Mouse (Mus musculus) embryonic facial prominence, embryonic 14.5 days (tissue): ENCODE measurements at regions not wholly inside any gene's neighbourhood (a gene's known extent, or its start where the extent isn't known, plus 50 kb on each side); places are given as distances from the start of the nearest gene placed in this dataset.

Experiments
- ATAC-seq: fragments of 200-750 bp; cut with Nextera tagmentation; 2 replicates; pipeline ENCODE4 v1.8.0; 2017; ENCODE audit warnings: low read depth, moderate number of reproducible peaks, moderate TSS enrichment
- DNase-seq: peaks from one replicate; pipeline ENCODE4 v3.0.0-alpha.2; 2015; ENCODE audit warnings: low spot score
- H3K27ac ChIP-seq: fragments of 300-500 bp; sonication (generic); replicated peaks from 2 replicates; pipeline ENCODE4 v1.5.1; 2014; ENCODE audit warnings: low read depth, mild to moderate bottlenecking, low read length, moderate library complexity
- H3K27me3 ChIP-seq: fragments of 300-500 bp; sonication (generic); replicated peaks from 2 replicates; pipeline ENCODE4 v1.6.1; 2014; ENCODE audit warnings: low read length; ENCODE audit not compliant: control insufficient read depth, insufficient read depth
- H3K36me3 ChIP-seq: fragments of 300-500 bp; sonication (generic); 2 replicates; pipeline ENCODE4 v1.6.1; 2014; ENCODE audit warnings: low read length, mixed read lengths; ENCODE audit not compliant: control insufficient read depth, insufficient read depth
- H3K4me1 ChIP-seq: fragments of 300-500 bp; sonication (generic); 2 replicates; pipeline ENCODE4 v1.6.1; 2014; ENCODE audit warnings: antibody characterized with exemption, low read length; ENCODE audit not compliant: control insufficient read depth, insufficient read depth
- H3K4me2 ChIP-seq: fragments of 300-500 bp; sonication (generic); 2 replicates; pipeline ENCODE4 v1.6.1; 2014; ENCODE audit warnings: low read depth, mild to moderate bottlenecking, low read length, moderate library complexity, mixed read lengths
- H3K4me3 ChIP-seq: fragments of 300-500 bp; sonication (generic); 2 replicates; pipeline ENCODE4 v1.5.1; 2014; ENCODE audit warnings: low read depth, mild to moderate bottlenecking, low read length
- H3K9ac ChIP-seq: fragments of 300-500 bp; sonication (generic); 2 replicates; pipeline ENCODE4 v1.6.1; 2014; ENCODE audit warnings: low read depth, mild to moderate bottlenecking, low read length, moderate library complexity, mixed read lengths
- H3K9me3 ChIP-seq: fragments of 300-500 bp; sonication (generic); 2 replicates; pipeline ENCODE4 v1.6.1; 2016; ENCODE audit warnings: low read length; ENCODE audit not compliant: control insufficient read depth
- WGBS: fragments of 180-500 bp; shearing (Covaris S2); extraction: QIAGEN DNeasy Blood & Tissue Kit; methylation state at CpG from one replicate; pipeline ENCODE4 v1.1.7; 2014; 5-methylcytosine and 5-hydroxymethylcytosine counted together

GRCm38 (mm10) chr8:73930344-73930743, 577.0 kb upstream of the Large1 start:
- Histone ChIP-seq H3K4me2 (no peak overlapping the region), H3K36me3 (no peaks in the 10 kb centered on the region), H3K27ac (no peak overlapping the region), H3K9ac (no peak overlapping the region), H3K4me3 (no peak overlapping the region), H3K27me3 (no peaks in the 10 kb centered on the region), H3K9me3 (no peaks in the 10 kb centered on the region), H3K4me1 (no peaks in the 10 kb centered on the region)
- ATAC-seq (no peak), DNase-seq (peak; percentile 1)
- WGBS: 57% methylated on average over 1 of the region's 1 CpGs

- ATAC-seq: no peak
- no peaks in the 10 kb centered on the region for H3K36me3 ChIP-seq
Observed at GRCm38 (mm10) chr8:73925515-73926241, 572.3 kb upstream of the Large1 start.

DNA sequence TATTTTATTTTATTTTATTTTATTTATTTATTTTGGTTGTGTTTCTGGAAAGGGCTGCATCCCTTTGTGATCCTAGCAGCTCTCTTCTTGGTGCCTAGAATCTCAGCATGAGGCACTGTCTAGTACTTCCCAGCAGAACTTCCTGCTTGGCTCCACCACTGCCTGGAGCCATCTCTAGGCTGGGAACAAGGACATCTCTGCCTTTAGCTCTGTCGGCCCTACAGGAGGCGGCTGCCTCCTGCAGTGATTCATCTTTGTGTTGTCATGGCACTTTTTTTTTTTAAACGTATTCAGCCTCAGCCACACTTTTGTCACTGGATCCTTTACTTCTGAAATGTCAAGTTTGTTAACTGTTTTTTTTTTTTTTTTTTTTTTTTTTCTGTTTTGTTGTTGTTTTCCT, 569.8 kb upstream of the Large1 start:
- Histone ChIP-seq H3K36me3 (no peaks in the 10 kb centered on the region), H3K9ac (no peak overlapping the region), H3K27me3 (no peaks in the 10 kb centered on the region), H3K4me3 (no peak overlapping the region), H3K27ac (no peak overlapping the region), H3K9me3 (no peaks in the 10 kb centered on the region), H3K4me1 (no peaks in the 10 kb centered on the region), H3K4me2 (no peak overlapping the region)
- ATAC-seq: no peak
- DNase-seq: no peak
- 24% methylated on average over 3 of the region's 3 CpGs for whole genome bisulfite sequencing

More at GRCm38 (mm10) chr8:73925515-73926241, 572.3 kb upstream of the Large1 start:
- Histone ChIP-seq H3K4me1 (no peaks in the 10 kb centered on the region), H3K27ac (no peak overlapping the region), H3K4me2 (no peak overlapping the region), H3K4me3 (no peak overlapping the region), H3K9ac (no peak overlapping the region), H3K9me3 (no peaks in the 10 kb centered on the region), H3K27me3 (no peaks in the 10 kb centered on the region)
- no peak for DNase-seq

- no peaks in the 10 kb centered on the region for H3K9me3 ChIP-seq
- ATAC-seq (no peak), DNase-seq (no peak)
- H3K27me3 ChIP-seq: no peaks in the 10 kb centered on the region
- no peaks in the 10 kb centered on the region for H3K4me1 ChIP-seq
- WGBS: 83% methylated on average over 2 of the region's 2 CpGs
- no peak overlapping the region for H3K4me2 ChIP-seq
- H3K4me3 ChIP-seq: no peak overlapping the region
- H3K9ac ChIP-seq: no peak overlapping the region
- H3K27ac ChIP-seq: no peak overlapping the region
- H3K36me3 ChIP-seq: no peaks in the 10 kb centered on the region
Observed at GRCm38 (mm10) chr8:73921158-73921557, 567.8 kb upstream of the Large1 start.

GRCm38 (mm10) chr8:73920564-73920963, 567.2 kb upstream of the Large1 start:
- H3K9me3 ChIP-seq: no peaks in the 10 kb centered on the region
- no peaks in the 10 kb centered on the region for H3K4me1 ChIP-seq
- H3K4me3 ChIP-seq: no peak overlapping the region
- ATAC-seq (no peak), DNase-seq (no peak)
- H3K27me3 ChIP-seq: no peaks in the 10 kb centered on the region
- no peaks in the 10 kb centered on the region for H3K36me3 ChIP-seq
- no peak overlapping the region for H3K27ac ChIP-seq
- H3K4me2 ChIP-seq: no peak overlapping the region
- no peak overlapping the region for H3K9ac ChIP-seq

DNA sequence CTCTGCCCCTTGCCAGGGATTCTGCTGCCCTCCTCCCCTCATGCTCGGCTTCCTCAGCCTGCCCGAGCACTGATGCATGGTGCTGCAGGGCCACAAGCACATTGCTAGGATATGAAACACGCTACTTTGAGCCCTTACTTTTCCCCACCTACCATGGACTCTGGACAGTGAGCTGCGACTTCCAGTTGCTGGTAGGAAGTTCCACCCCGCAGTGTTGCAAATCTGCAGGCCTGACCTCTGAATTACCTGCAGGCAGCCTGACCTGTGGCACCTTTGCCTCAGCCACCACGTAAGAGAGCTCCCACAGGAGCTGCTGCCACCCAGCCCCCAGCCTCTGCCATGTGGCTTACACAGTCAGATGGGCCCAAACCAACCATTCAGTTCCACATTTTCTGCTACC, 551.7 kb upstream of the Large1 start:
- no peaks in the 10 kb centered on the region for H3K27me3 ChIP-seq
- H3K9ac ChIP-seq: no peak overlapping the region
- H3K36me3 ChIP-seq: no peaks in the 10 kb centered on the region
- H3K9me3 ChIP-seq: no peaks in the 10 kb centered on the region
- DNase-seq (no peak), ATAC-seq (no peak)
- H3K4me1 ChIP-seq: no peaks in the 10 kb centered on the region
- no peak overlapping the region for H3K4me2 ChIP-seq
- H3K27ac ChIP-seq: no peak overlapping the region
- no peak overlapping the region for H3K4me3 ChIP-seq
- 76% methylated on average over 6 of the region's 6 CpGs for WGBS

GRCm38 (mm10) chr8:73903838-73904237, 550.5 kb upstream of the Large1 start:
- no peaks in the 10 kb centered on the region for H3K27me3 ChIP-seq
- H3K27ac ChIP-seq: no peak overlapping the region
- H3K9ac ChIP-seq: no peak overlapping the region
- no peaks in the 10 kb centered on the region for H3K4me1 ChIP-seq
- ATAC-seq: no peak
- no peaks in the 10 kb centered on the region for H3K9me3 ChIP-seq
- no peak overlapping the region for H3K4me2 ChIP-seq
- 81% methylated on average over 3 of the region's 3 CpGs for WGBS
- no peaks in the 10 kb centered on the region for H3K36me3 ChIP-seq
- no peak for DNase-seq
- no peak overlapping the region for H3K4me3 ChIP-seq

DNA sequence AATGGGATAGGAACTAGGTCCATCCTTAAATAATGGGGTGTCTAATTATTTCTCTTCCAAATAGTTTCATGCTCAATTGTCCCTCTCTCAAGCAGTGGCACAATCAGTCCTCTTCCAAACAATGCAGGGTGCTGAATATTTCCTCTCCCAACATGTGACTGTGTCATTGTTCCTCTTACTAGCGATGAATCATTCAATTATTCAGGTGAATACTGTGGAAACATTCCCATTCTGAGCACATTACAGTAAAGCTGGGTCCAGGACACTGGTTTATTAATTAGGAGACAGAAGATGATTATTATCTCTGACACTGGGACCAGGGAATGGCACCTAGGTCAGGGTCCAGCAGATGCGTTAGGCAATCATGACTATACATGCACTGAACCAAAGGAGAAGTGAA, 532.6 kb upstream of the Large1 start:
- H3K9ac ChIP-seq: no peak overlapping the region
- 89% methylated on average over 2 of the region's 2 CpGs for WGBS
- ATAC-seq (peak; percentile 50; the same call in 1 of the 2 replicates), DNase-seq (no peak)
- no peak overlapping the region for H3K4me2 ChIP-seq
- H3K4me1 ChIP-seq: no peaks in the 10 kb centered on the region
- no peaks in the 10 kb centered on the region for H3K27me3 ChIP-seq
- H3K4me3 ChIP-seq: no peak overlapping the region
- no peak overlapping the region for H3K27ac ChIP-seq
- no peaks in the 10 kb centered on the region for H3K9me3 ChIP-seq
- no peaks in the 10 kb centered on the region for H3K36me3 ChIP-seq

DNA sequence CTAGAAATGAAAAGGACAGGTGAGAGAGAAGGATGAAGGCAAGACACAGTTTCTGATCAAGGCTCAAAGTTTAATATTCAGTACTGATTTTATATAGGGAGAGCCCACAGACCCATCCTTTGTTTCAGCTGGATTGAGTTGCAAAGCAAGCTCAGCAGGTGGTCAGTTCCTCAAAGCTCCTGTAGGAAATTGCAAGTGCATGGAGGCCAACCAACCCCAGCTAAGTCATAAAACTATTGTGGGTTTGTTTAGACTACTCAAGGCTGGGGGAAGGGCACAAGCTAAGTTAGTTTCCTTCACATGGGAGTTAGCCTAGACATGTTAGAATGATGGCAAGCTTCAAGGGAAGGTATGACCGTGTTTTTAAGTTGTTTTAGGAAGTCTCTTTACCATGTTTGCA, 528.3 kb upstream of the Large1 start:
- Histone ChIP-seq H3K4me1 (no peaks in the 10 kb centered on the region), H3K9me3 (no peaks in the 10 kb centered on the region), H3K4me3 (no peak overlapping the region), H3K9ac (no peak overlapping the region), H3K4me2 (no peak overlapping the region), H3K36me3 (no peaks in the 10 kb centered on the region), H3K27ac (no peak overlapping the region), H3K27me3 (no peaks in the 10 kb centered on the region)
- 47% methylated on average over 1 of the region's 1 CpGs for WGBS
- DNase-seq (no peak), ATAC-seq (no peak)
